Mouse (Mus musculus): ENCODE measurements around the gene Pgpep1l. TPM values are rescaled to one million over a fixed set of nuclear protein-coding genes. Genes with fewer than 3 reads are reported as not detected.

The Pgpep1l gene
- polyA plus RNA-seq, 1 experiment = not detected

- no peak for DNase-seq (ENCODE audit: low read depth)
Measured at GRCm38 (mm10) chr7:68262612-68263200, 1.3 kb downstream of the Pgpep1l start.

- DNase-seq (ENCODE audit: low read depth) = no peak
Measured at GRCm38 (mm10) chr7:68259523-68260081, 4.4 kb downstream of the Pgpep1l start.

GRCm38 (mm10) chr7:68258326-68259150 is 5.5 kb downstream of the Pgpep1l start:
- no peak for DNase-seq (ENCODE audit: low read depth)

GRCm38 (mm10) chr7:68257767-68258166 is 6.3 kb downstream of the Pgpep1l start:
- DNase-seq (ENCODE audit: low read depth) = no peak

GRCm38 (mm10) chr7:68250902-68251301 is 13.1 kb downstream of the Pgpep1l start:
- DNase-seq (ENCODE audit: low read depth) = no peak

GRCm38 (mm10) chr7:68250411-68250810 is 13.6 kb downstream of the Pgpep1l start:
- no peak for DNase-seq (ENCODE audit: low read depth)

GRCm38 (mm10) chr7:68246249-68246648 is 17.8 kb downstream of the Pgpep1l start:
- DNase-seq (ENCODE audit: low read depth) = no peak

GRCm38 (mm10) chr7:68245681-68246080 is 18.4 kb downstream of the Pgpep1l start:
- no peak for DNase-seq (ENCODE audit: low read depth)

- no peak for DNase-seq (ENCODE audit: low read depth)
Measured at GRCm38 (mm10) chr7:68241205-68241604, 22.8 kb downstream of the Pgpep1l start.

GRCm38 (mm10) chr7:68239220-68239827 is 24.7 kb downstream of the Pgpep1l start:
- DNase-seq (ENCODE audit: low read depth) = no peak

- DNase-seq (ENCODE audit: low read depth) = no peak
Measured at GRCm38 (mm10) chr7:68236817-68237216, 27.2 kb downstream of the Pgpep1l start.

- DNase-seq (ENCODE audit: low read depth) = no peak
Measured at GRCm38 (mm10) chr7:68233619-68234223, 30.3 kb downstream of the Pgpep1l start.

GRCm38 (mm10) chr7:68232521-68232920 is 31.5 kb downstream of the Pgpep1l start:
- DNase-seq (ENCODE audit: low read depth) = no peak

GRCm38 (mm10) chr7:68230831-68231230 is 33.2 kb downstream of the Pgpep1l start:
- no peak for DNase-seq (ENCODE audit: low read depth)

GRCm38 (mm10) chr7:68228491-68228890 is 35.5 kb downstream of the Pgpep1l start:
- DNase-seq (ENCODE audit: low read depth) = no peak

GRCm38 (mm10) chr7:68227621-68228020 is 36.4 kb downstream of the Pgpep1l start:
- no peak for DNase-seq (ENCODE audit: low read depth)

GRCm38 (mm10) chr7:68227021-68227420 is 37.0 kb downstream of the Pgpep1l start:
- DNase-seq (ENCODE audit: low read depth) = no peak

- DNase-seq (ENCODE audit: low read depth) = no peak
Measured at GRCm38 (mm10) chr7:68225427-68226054, 38.5 kb downstream of the Pgpep1l start.

GRCm38 (mm10) chr7:68224006-68224405 is 40.0 kb downstream of the Pgpep1l start:
- DNase-seq (ENCODE audit: low read depth) = no peak

GRCm38 (mm10) chr7:68223356-68223808 is 40.7 kb downstream of the Pgpep1l start:
- no peak for DNase-seq (ENCODE audit: low read depth)

- DNase-seq (ENCODE audit: low read depth) = no peak
Measured at GRCm38 (mm10) chr7:68221677-68222230, 42.3 kb downstream of the Pgpep1l start.

Data from gonadal fat pad, adult 2 months (tissue).